Mouse (Mus musculus): ENCODE results near the gene Sephs1.
A peak's percentile ranks its signal among the peaks of the same experiment; 100 is the strongest.
"Not testable (repeated sequence)": the region's sequence is repeated elsewhere in the genome, so short reads cannot be mapped to it uniquely, and the experiment has no call there.

Sephs1 gene

DNA sequence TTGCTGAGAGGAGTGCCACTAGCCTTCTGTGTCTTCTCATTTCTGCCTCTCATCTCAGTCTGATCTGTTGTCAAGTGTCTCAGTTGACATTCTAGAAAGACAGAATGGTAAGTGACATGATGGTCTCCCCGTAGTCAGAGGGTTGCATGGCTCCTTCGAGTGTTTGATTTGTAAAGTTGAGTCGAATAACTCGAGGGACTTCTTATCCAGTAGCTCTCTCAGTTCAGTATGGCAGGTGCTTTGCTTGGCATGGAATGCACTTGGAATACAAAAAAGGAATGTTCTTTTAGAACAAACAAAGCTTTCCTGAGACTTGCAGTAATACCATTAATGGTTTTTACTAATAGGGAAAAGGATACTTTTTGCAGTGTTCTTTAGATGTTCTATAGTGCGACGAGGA lies 25.8 kb downstream of the Sephs1 start:
- no peak for DNase-seq (ENCODE audit: inconsistent age in 2 of 2, low spot score in 1 of 2)

- DNase-seq (ENCODE audit: inconsistent age in 2 of 2, low spot score in 1 of 2): no peak
These were observed 26.6 kb downstream of the Sephs1 start for GRCm38 (mm10) chr2:4907916-4908315.

DNA sequence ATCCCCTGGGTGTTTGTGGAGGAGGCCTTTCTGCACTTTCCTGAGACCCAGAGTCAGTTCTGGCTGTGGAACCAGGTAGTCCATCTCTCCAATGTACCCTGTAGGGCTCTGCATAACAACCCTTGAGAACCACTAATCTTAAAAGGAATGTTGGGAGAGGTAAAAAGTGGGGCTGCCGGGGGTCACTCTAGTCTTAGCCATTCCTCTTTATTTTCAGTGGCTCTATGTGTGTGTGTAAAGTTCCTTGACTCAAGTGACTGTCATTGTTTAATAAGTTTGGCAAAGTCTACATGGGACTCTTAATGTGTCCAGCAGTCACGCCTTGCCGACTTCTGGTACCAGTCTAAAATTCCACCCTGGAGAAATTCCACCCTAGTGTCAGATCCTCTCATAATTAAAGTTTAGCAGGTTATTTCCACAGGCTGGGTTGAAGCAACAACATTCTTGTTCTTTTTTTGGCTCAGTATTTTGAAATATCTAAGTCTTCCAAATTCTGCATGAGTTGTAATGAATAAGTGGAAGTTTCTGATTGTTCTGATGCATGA lies 27.5 kb downstream of the Sephs1 start:
- no peak for DNase-seq (ENCODE audit: inconsistent age in 2 of 2, low spot score in 1 of 2)

GRCm38 (mm10) chr2:4909909-4910308 lies 28.5 kb downstream of the Sephs1 start:
- no peak for DNase-seq (ENCODE audit: inconsistent age in 2 of 2, low spot score in 1 of 2)

- no peak for DNase-seq (ENCODE audit: inconsistent age in 2 of 2, low spot score in 1 of 2)
These were observed 29.2 kb downstream of the Sephs1 start for GRCm38 (mm10) chr2:4910521-4910920.

DNA sequence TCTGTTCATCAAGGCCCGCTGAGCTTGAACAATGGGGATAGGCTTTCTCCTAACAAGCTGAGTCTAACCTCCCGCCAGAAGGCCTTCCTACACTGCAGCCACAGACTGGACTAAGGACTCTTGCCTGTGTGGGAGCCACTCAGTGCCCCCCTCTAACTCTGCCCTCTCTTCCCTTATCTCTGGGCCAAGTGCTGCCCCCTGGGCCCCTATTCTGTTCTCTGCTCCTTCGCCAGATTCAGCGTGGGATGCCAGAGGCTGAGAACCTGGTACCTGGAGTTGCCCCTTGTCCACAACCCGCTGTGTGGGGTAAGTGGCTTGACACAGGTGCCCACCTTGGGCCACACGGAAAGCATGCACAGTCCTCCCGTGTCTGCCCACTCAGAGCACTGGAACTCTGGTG lies 32.6 kb downstream of the Sephs1 start:
- DNase-seq (ENCODE audit: inconsistent age in 2 of 2, low spot score in 1 of 2): no peak

GRCm38 (mm10) chr2:4916037-4916436 lies 34.7 kb downstream of the Sephs1 start:
- no peak for DNase-seq (ENCODE audit: inconsistent age in 2 of 2, low spot score in 1 of 2)

GRCm38 (mm10) chr2:4917326-4918021 lies 36.1 kb downstream of the Sephs1 start:
- DNase-seq (ENCODE audit: inconsistent age in 2 of 2, low spot score in 1 of 2): peak; percentile 65 to 90

- DNase-seq (ENCODE audit: inconsistent age in 2 of 2, low spot score in 1 of 2): peak; percentile 95 to 98
These were observed 37.7 kb downstream of the Sephs1 start, which contains the start of gene Phyh for GRCm38 (mm10) chr2:4918860-4919739. Gene Phyh (plus strand): TSS chr2:4919019.

- DNase-seq (ENCODE audit: inconsistent age in 2 of 2, low spot score in 1 of 2): no peak
These were observed 39.7 kb downstream of the Sephs1 start for GRCm38 (mm10) chr2:4921019-4921418.

DNA sequence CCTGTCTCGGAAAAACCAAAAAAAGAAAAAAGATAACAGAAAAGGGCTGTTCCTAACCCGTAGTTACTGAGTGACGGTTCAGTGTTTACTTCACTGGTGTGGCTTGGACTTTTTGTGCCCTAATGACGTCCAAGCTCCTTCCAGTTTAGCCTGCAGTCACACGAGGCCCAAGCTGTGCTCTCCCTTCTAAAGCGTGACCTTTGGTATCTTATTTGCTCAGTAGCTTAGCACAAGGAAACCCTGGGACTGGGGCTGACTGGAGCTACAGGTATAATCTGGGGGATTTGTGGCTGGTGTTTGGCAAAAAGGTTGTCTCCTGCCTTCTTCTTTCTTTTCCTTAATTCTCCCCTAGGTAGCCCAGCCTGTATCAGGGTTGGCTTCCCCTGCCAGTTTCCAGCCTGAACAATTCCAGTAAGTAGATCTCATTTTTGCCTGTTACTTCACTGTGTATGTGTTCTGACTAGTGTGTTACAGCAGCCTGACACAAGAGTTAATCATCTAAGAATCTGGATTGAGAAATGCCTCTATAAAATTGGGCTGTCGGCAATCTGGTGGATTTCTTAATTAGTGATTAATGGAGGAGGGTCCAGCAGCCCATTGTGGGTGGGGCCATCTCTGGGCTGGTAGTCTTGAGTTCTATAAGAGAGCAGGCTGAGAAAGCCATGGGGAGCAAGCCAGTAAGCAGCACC lies 41.3 kb downstream of the Sephs1 start:
- peak in 1 of 2 experiments; percentile 69 for DNase-seq (ENCODE audit: inconsistent age in 2 of 2, low spot score in 1 of 2)

- no peak for DNase-seq (ENCODE audit: inconsistent age in 2 of 2, low spot score in 1 of 2)
These were observed 46.0 kb downstream of the Sephs1 start for GRCm38 (mm10) chr2:4927391-4927790.

- no peak for DNase-seq (ENCODE audit: inconsistent age in 2 of 2, low spot score in 1 of 2)
These were observed 47.9 kb downstream of the Sephs1 start for GRCm38 (mm10) chr2:4929230-4929629.

DNA sequence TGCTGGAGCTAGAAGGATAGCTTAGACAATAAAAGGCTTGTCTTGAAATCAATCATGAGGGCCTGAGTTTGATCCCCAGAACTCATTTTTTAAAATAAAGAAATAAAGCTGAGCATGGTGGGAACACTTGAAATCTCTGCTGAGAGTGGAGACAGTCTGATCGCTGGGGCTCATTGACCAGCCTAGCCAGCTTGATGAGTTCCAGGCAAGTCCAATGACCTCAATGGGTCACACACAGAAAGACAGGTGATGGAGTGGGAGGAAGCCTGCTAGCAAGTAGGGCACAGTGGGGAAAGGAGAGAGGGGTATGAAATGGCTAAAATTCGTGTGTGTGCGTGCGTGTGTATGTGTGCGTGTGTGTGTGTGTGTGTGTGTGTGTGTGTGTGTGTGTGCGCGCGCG lies 53.2 kb downstream of the Sephs1 start:
- no peak for DNase-seq (ENCODE audit: inconsistent age in 2 of 2, low spot score in 1 of 2)

DNA sequence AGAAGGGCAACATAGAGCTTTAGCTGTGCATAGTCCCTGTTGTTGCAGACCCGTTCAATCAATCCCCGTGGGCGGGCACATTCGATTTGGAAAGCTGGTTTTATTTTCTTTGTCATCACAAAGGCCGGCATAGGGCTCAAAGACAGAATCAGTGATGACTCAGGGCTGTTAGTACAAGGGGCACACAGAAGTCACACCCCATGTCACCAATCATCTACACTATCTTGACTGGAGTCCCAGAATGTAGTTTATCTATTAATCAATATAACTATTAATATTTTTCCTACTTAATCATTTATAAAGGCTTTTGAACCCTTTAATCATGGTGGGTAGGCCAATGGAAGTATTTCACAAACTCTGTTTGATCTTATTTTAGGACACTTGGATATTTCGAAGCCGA lies 56.6 kb downstream of the Sephs1 start:
- DNase-seq (ENCODE audit: inconsistent age in 2 of 2, low spot score in 1 of 2): no peak

DNA sequence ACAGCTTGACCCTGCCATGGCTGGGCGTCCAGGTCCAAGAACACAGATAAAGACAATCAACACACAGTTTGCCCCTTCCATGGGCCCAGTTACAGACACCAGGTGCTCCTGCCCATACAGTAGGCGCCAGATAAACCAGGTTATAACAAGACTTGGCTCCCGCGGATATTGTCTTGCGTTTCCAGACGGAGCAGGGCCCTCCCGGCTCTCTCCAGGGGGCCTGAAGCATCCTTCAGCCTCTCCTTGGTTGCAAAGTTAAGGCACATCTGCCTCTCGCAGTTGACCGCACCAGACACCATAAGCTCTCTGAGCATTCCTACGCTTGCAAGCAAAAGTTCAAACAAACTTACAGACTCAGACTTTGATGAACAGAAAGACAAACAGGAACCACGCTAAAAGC lies 59.5 kb downstream of the Sephs1 start:
- no peak for DNase-seq (ENCODE audit: inconsistent age in 2 of 2, low spot score in 1 of 2)

- DNase-seq (ENCODE audit: inconsistent age in 2 of 2, low spot score in 1 of 2): not testable (repeated sequence)
These were observed 68.3 kb downstream of the Sephs1 start for GRCm38 (mm10) chr2:4949691-4950090.

GRCm38 (mm10) chr2:4950986-4951385 lies 69.6 kb downstream of the Sephs1 start:
- DNase-seq (ENCODE audit: inconsistent age in 2 of 2, low spot score in 1 of 2): no peak

GRCm38 (mm10) chr2:4954216-4954760 lies 72.9 kb downstream of the Sephs1 start:
- DNase-seq (ENCODE audit: inconsistent age in 2 of 2, low spot score in 1 of 2): no peak

- no peak for DNase-seq (ENCODE audit: inconsistent age in 2 of 2, low spot score in 1 of 2)
These were observed 76.7 kb downstream of the Sephs1 start for GRCm38 (mm10) chr2:4958039-4958438.
